Mouse (Mus musculus) lung, adult 2 months (tissue): Measurements from ENCODE around the gene Gpr6. TPM values are rescaled to one million over a fixed set of nuclear protein-coding genes. Genes with fewer than 3 reads are reported as not detected.

ENCODE experiments used
- DNase-seq: peaks from one replicate; pipeline ENCODE4 v3.0.0; 2022
- H3K4me1 ChIP-seq: fragments of 200-500 bp; 2 replicates; pipeline ENCODE4 v1.6.1; 2011; ENCODE audit warnings: low read length; ENCODE audit not compliant: control insufficient read depth, insufficient read depth
- H3K4me3 ChIP-seq: fragments of 200-500 bp; replicated peaks from 2 replicates; pipeline ENCODE3; 2011; ENCODE audit warnings: low read depth, mild to moderate bottlenecking, control low read depth, low read length; ENCODE audit errors: extremely low read depth
- CTCF ChIP-seq: fragments of 200-500 bp; IDR thresholded peaks from 2 replicates; pipeline ENCODE4 v1.5.1; 2011; ENCODE audit warnings: mild to moderate bottlenecking, low read length, control low read depth; ENCODE audit not compliant: insufficient read depth
- POLR2A ChIP-seq: fragments of 200-500 bp; IDR thresholded peaks from 2 replicates; pipeline ENCODE4 v1.6.1; 2011; ENCODE audit warnings: low read depth, mild to moderate bottlenecking, control low read depth, low read length, borderline replicate concordance; ENCODE audit errors: extremely low read depth
- WGBS: fragments of 180-500 bp; shearing (Covaris S2); methylation state at CpG from one replicate; pipeline ENCODE4 v1.1.7; 2018; 5-methylcytosine and 5-hydroxymethylcytosine counted together
- polyA plus RNA-seq: library from polyadenylated mRNA; depleted of rRNA; stranded (reverse); fragments of >200 nt; gene quantifications from 2 replicates; pipeline ENCODE4 v1.2.3, GENCODE M21; 2012; rRNA removed

Gene Gpr6
- not detected in 2 replicates for polyA plus RNA-seq

- Histone ChIP-seq H3K4me3 (no peak within 1 kb of the TSS), H3K4me1 (no peaks in the 10 kb centered on the region)
- no peak for DNase-seq
- 2% methylated on average over 23 of the region's 23 CpGs for WGBS
- no peak for TF ChIP-seq CTCF
- TF ChIP-seq POLR2A = no peak
Observed at GRCm38 (mm10) chr10:41072116-41072515, at the start of gene Gpr6. Gpr6 (minus strand) TSS chr10:41072285.

DNA sequence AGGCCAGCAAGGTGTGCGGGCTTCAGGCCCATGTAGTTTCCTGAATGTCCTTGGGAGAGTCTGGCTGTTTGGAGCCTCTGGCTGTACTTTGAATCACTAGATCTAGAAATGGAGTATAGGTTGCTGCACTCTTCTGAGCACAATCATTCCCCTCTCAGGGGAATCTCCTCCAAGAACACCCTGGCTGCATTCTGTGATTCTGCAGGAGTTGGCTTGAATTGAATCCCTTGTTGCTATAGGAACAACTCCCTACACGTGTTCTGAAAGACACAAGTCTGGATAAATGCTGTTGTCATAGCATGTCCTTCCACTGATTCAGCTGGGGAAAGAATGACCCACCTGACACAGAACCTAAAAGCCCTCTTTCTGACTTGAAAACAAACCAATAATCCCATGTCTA is 28.0 kb upstream of the Gpr6 start:
- Histone ChIP-seq H3K4me3 (no peak overlapping the region), H3K4me1 (no peaks in the 10 kb centered on the region)
- 66% methylated on average over 2 of the region's 2 CpGs for WGBS
- TF ChIP-seq POLR2A (no peak), CTCF (no peak)
- DNase-seq = no peak

GRCm38 (mm10) chr10:41098137-41098536 is 26.1 kb upstream of the Gpr6 start:
- TF ChIP-seq CTCF (no peak), POLR2A (no peak)
- DNase-seq = no peak
- Histone ChIP-seq H3K4me1 (no peaks in the 10 kb centered on the region), H3K4me3 (no peak overlapping the region)
- WGBS = 75% methylated on average over 6 of the region's 6 CpGs

GRCm38 (mm10) chr10:41088852-41089251 is 16.8 kb upstream of the Gpr6 start:
- no peak overlapping the region for H3K4me3 ChIP-seq
- 48% methylated on average over 7 of the region's 7 CpGs for WGBS
- DNase-seq = no peak
- no peak for TF ChIP-seq POLR2A
- no peak for TF ChIP-seq CTCF
- no peaks in the 10 kb centered on the region for H3K4me1 ChIP-seq

DNA sequence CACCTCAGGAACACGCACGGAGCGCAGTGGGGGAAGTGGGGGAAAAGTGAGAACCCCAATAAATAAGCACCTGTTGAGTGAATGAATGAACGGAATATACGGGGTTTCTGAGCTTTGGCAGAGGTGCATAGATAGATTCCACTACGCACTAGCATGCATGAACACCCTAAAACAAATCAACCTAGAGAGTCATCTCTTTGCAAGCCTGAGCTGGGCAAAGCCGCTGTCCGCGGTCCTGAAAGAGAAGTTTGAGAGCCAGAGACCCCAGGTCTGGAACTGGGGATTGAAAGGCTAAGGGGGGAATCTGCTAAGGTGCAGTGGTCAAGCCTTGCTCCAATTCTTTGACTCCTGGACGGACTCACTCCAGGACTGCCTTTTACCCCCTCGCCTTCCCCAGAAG is 389 bp downstream of the Gpr6 start:
- no peak overlapping the region for H3K4me3 ChIP-seq
- 3% methylated on average over 11 of the region's 11 CpGs for WGBS
- TF ChIP-seq CTCF = no peak
- no peak for TF ChIP-seq POLR2A
- no peaks in the 10 kb centered on the region for H3K4me1 ChIP-seq
- no peak for DNase-seq

DNA sequence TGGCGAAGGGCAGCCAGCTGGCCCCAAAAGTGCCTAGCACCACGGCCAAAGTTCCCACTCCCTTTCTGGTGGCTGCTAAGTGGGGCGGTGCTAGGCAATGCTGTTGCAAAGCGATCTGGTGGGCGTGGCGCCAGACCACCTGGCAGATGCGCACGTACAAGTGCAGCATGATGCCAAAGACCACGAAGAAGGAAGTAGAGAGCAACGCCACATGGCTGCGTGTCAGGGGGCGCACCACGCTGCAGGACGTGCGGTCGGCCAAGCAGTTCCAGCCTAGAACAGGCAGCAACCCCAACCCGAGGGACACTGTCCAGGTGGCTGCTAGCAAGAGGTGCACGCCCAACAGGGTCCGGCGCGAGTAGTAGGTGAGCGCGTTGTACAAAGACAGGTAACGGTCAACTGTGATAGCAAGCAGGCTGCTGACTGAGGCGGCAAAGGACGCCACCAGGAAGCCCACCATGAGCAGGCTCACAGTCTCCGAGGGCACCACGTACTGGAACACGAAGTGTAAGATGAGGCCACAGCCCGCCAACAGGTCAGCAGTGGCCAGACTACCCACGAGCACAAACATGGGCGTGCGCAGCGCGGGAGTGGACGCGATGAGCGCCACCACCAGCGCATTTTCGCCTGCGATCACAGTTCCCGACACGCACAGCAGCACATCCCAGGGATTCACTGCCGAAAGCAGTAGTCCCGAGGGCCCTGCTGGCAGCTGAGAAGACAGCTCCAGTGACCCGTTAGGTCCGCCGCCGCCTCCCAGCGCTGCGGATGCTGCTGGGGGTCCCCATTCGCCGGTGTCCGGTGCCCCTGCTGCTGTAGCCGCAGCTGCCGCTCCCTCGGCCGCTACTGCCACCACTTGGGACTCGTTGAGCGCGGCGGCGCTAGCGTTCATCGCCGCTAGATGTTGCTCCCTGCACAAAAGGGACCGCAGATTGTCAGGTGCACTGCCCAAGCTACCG is 1.1 kb downstream of the Gpr6 start:
- no peak for DNase-seq
- TF ChIP-seq POLR2A (no peak), CTCF (no peak)
- WGBS = 5% methylated on average over 68 of the region's 68 CpGs
- H3K4me3 ChIP-seq = no peak overlapping the region
- H3K4me1 ChIP-seq = no peaks in the 10 kb centered on the region

GRCm38 (mm10) chr10:41060250-41060831 is 11.7 kb downstream of the Gpr6 start:
- no peak overlapping the region for H3K4me3 ChIP-seq
- no peaks in the 10 kb centered on the region for H3K4me1 ChIP-seq
- 76% methylated on average over 4 of the region's 4 CpGs for WGBS
- no peak for TF ChIP-seq POLR2A
- TF ChIP-seq CTCF = no peak
- DNase-seq = no peak

DNA sequence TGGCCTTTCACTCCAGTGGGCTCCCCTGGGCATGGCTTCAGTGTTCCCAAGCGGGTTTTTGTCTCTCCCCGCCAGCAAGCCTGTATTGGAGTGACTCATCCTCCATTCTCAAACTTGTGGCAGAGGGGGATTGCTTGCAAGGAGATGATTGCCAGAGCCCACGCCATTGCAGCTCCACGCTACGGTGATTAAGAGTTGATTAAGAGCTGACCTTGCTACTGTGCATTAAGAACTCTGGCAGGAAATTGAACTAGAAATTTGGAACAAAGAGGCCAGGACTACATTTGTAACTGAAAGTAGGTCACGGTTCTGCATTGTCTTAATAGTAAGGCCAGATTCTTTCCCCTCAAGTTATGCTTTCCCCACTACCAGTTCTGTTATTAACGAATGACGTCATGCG is 16.5 kb downstream of the Gpr6 start:
- no peak for TF ChIP-seq CTCF
- TF ChIP-seq POLR2A = no peak
- DNase-seq = no peak
- H3K4me3 ChIP-seq = no peak overlapping the region
- no peaks in the 10 kb centered on the region for H3K4me1 ChIP-seq
- WGBS = 73% methylated on average over 9 of the region's 9 CpGs

GRCm38 (mm10) chr10:41054005-41054404 is 18.1 kb downstream of the Gpr6 start:
- H3K4me3 ChIP-seq = no peak overlapping the region
- no peaks in the 10 kb centered on the region for H3K4me1 ChIP-seq
- no peak for DNase-seq
- TF ChIP-seq POLR2A (no peak), CTCF (no peak)
- WGBS = 73% methylated on average over 5 of the region's 5 CpGs
